Mouse (Mus musculus) heart, adult 2 months (tissue): ENCODE data around the gene Map2k5.

Experiments
- CTCF ChIP-seq: fragments of 200-600 bp; IDR thresholded peaks from 2 replicates; pipeline ENCODE4 v1.8.1; 2022; ENCODE audit warnings: antibody characterized with exemption, mild to moderate bottlenecking, moderate library complexity
- EP300 ChIP-seq: fragments of 200-500 bp; IDR thresholded peaks from 2 replicates; pipeline ENCODE4 v1.6.1; 2011; ENCODE audit warnings: low read depth, low read length, control low read depth; ENCODE audit not compliant: insufficient read depth
- POLR2A ChIP-seq: fragments of 200-500 bp; IDR thresholded peaks from 2 replicates; pipeline ENCODE4 v1.6.1; 2011; ENCODE audit warnings: mild to moderate bottlenecking, low read depth, low read length, control low read depth; ENCODE audit not compliant: insufficient read depth

GRCm38 (mm10) chr9:63229124-63229523 lies 148.6 kb downstream of the Map2k5 start:
- TF ChIP-seq CTCF (no peak), POLR2A (no peak), EP300 (no peak)
